Mouse (Mus musculus) cerebellum, adult 2 months (tissue): ENCODE data around the gene Lrba.

Experiments used
- CTCF ChIP-seq: fragments of 200-500 bp; IDR thresholded peaks from 2 replicates; pipeline ENCODE4 v1.5.1; 2011; ENCODE audit warnings: low read depth, mild to moderate bottlenecking, control low read depth, low read length, moderate library complexity, borderline replicate concordance; ENCODE audit not compliant: insufficient read depth
- POLR2A ChIP-seq: fragments of 200-500 bp; IDR thresholded peaks from 2 replicates; pipeline ENCODE4 v1.6.1; 2011; ENCODE audit warnings: low read length, control low read depth, borderline replicate concordance; ENCODE audit not compliant: insufficient read depth

DNA sequence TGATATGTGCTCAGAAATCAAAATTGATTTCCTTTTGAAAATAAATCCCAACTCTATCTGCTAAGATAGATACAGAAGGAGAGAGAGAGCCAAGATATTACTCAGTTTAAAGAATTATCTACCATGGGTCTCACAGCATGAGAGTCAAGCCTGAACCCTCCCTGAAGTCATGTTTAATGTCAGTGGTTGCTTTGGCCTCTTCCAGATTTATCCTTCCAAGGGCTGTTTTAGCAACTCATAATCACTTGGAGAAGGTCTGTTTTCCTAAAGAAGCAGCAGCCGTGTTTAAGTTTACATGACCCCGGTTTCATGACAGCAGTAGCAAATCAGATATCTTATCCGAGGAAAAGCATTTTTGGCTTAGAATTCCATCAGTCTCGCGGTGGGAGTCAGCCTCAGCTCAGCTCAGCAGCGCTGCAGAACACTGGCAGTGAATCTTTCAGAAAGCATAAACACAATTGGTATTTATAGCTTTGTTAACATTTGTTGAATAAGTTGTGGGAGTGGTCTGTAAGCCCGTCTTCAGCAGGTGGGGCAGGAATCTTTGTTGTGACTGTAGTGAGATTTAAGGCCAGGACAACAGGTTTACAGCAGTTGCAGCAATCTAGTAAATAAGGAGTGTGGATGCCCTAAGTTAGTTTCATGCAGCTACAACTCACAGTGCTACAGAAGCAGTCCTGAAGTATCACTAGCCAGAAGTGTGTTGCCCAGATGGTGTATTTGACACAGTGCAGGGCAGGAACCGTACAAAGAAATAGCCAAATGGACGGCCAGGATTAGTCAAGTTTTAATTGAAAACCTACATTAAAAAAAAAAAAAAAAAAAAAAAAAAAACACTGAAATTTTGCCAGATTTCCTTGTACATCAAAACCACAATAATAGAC, 499.2 kb downstream of the Lrba start:
- TF ChIP-seq CTCF (no peak), POLR2A (no peak)
